Mouse (Mus musculus): ENCODE measurements around the gene Etfdh.

DNA sequence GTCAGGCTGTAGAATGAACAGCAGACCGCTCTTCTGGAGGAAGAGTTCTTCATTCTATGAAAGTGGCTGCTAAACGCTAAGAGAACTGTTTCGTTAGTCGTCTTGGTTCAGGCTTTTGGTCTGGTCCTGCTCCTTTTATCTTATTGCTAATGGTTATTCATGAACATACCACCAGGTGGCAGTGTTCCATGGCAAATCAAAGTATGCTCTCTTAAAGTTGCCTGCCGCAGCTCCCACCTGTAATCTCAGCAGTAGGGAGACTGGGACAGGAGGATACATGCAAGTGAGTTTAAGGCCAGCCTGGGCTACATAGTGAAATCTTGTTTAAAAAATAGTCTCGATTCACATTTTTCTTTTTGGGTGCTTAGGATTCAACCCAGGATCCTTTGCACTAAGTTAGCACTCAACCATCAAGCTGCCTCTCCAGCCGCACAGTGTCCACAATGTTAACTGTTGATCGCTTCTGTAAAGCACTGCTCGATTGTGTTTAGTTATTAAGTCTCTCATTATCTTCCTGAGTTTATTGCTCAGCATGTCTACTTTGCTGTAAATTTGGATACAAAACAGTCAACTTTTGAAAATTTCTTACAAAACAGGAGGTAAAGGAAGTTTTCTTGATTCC, 35.6 kb upstream of the Etfdh start:
- TF ChIP-seq EP300 (IDR thresholded peaks at IDR 0.05; ENCODE audit: insufficient read depth, low read depth, low read length) (no peak), POLR2A (IDR thresholded peaks at IDR 0.05; ENCODE audit: insufficient read depth, low read length) (no peak)

Measured in ES-Bruce4 (cell line).